Mouse (Mus musculus): ENCODE measurements at regions not wholly inside any gene's neighbourhood (a gene's known extent, or its start where the extent isn't known, plus 50 kb on each side); places are given as distances from the start of the nearest gene placed in this dataset.

DNA sequence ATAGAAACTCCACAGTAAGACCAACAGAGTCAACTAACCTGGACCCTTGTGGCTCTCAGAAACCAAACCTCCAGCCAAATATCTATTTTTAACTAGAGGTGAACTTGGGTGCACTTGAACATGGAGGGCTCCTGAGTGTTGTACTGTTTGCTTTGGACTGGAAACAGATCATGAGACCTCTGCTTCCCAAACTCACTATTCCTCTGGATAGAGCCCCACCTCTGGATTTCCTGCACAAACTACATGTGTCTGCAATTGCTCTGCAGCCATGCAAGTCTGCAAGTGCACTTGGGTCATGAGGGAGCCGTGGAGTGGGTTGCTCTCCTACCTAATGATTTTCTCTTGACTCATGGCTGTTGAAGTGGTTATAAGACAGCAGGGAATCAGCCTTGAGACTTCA lies 759.9 kb upstream of the Fam160b2 start:
- DNase-seq, result no peak

- DNase-seq, result no peak
Observed at GRCm38 (mm10) chr14:71338219-71338618, 738.6 kb upstream of the Fam160b2 start.

DNA sequence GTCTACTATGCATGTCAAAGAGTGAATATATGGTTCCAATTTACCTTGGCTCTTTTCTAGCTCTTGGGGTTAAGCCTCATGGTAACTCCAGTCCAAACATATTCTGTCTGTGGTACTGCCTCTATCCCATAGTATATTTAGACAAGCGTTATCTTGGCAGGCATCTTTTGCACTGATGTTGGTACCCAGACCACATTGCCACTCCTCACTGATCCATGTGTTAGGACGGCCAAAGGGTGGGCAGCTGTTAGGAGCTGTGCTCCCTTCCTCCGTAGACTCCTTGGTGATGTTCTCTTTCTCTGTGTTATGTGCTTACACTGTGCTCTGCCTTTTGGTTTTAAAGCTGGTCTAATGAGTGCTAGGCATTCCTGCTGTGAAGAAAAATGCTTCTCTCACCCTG lies 737.3 kb upstream of the Fam160b2 start:
- DNase-seq, result no peak

- no peak for DNase-seq
Observed at GRCm38 (mm10) chr14:71334022-71334421, 734.4 kb upstream of the Fam160b2 start.

- no peak for DNase-seq
Observed at GRCm38 (mm10) chr14:71329862-71330630, 730.4 kb upstream of the Fam160b2 start.

DNA sequence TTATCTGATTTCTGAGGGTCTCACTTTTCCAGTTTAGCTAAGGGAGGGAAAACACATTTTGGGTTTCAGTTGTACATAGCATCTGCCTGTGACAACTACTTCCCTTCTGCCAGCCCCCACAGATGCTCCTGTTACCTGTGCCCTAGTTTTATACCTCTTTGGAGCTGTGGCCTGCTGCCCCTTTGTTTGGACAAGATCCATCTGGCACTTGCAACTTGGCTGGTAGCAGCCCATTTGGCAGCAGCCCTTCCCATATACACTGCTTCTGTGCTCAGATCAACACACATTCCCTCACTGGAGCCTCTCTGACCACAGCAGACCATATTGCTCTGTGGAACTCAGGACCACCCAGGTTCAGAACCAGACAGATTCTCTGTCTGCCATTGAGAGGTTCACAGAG lies 728.0 kb upstream of the Fam160b2 start:
- no peak for DNase-seq

DNA sequence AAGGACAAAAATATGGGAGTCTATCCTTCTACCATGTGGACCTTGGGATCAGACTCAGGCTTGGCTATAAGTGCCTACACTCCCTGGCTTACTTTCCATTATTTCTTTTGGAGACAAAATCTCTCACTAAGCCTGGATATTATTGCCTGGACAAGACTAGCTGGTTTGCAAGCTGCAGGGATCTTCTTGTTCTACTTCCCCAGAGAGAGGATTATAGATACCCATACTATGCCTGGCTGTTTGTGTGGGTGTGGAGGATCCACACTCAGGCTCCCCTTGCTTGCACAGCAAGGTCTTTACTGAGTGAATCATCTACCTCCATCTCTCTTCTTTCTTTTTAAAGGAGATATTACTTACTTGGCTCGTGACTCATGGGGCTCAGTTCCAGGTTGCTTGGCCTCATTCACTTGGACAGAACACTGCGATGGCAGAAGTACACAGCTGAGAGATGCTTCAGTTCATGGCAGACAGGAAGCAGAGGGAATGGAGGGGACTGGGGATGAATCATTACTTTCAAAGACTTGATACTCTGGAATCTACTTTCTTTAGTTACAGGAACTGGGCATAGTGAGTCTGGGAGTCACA lies 727.0 kb upstream of the Fam160b2 start:
- DNase-seq, result no peak

DNA sequence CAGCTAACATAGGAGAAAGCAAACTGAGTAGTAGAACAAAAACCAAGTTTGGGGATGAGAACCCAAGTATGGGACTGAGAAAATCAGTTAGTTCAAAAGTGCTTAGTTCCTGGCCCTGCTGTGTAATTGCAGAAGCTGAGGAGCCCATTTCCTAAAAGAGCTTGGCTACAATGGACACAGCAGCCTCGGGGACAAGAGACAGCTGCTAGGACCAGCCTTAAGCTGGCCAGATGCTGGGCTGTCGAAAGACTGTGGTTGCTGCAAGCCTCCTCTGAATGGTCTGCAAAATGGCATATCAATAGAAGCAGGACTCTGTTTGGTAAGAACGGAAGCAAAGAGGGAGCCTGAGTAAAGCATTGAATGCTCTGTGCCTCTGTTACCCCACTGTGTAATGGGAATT lies 715.6 kb upstream of the Fam160b2 start:
- no peak for DNase-seq

DNA sequence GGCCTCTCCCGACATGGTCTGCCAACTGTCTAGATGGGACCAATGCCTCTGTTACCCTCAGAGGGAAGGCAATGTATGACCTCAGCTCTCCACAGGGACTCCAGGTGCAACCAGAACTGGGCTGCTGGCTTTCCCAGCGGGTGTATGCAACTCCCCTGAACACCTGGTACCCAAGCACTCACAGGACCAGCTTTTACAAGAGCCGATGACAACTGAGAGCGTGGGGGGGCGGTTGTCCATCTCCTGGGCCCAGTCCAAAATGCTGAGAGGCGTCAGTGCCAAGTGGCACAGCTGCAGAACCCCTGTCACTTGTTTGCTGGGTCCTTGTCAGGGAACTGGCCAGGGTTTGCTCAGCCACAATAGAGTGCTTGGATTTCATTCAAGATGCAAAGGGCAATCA lies 700.1 kb upstream of the Fam160b2 start:
- no peak for DNase-seq

- DNase-seq, result no peak
Observed at GRCm38 (mm10) chr14:71281568-71281967, 681.9 kb upstream of the Fam160b2 start.

DNA sequence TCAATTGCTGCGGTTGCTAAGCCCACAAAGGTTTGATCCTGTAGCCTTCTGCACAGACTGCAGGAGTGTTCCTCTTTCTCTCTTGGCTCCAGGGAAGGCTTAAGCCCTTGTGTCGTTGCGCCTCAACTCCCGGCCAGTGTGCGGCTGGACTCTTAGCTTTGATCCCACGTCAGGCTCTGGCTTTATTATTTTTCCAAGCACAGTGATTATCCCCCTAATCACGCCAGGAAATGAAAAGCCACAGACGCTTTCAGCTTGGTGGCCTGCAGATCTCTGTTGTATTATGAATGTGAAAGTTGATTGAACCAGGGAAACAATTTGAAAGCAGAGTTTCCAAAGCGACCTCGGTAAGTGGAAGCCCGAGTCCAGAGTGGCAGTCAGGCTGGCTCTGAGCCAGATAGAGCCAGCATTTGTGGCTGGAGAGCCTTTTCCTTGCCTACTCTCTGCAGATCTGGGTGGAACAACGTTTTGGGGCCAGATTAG lies 676.7 kb upstream of the Fam160b2 start:
- peak in 1 of 2 experiments; percentile 13 for DNase-seq

DNA sequence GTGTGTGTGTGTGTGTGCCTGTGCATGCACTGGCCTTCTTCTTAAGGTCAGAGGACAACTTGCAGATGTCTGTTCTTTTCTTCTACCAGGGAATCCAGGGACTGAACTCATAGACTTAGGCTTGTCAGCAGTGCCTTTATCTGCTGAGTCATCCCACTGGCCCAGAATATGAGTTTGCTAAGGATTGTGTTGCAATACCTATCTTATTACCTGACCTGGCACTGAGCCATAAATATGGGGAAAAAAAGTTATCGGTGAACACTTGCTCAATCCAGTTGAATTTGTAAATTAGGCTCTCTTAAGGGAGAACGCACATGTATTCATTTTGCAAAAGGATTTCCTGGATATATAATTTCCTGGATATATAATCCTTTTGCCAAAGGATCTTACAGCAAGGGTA lies 672.8 kb upstream of the Fam160b2 start:
- DNase-seq, result no peak

DNA sequence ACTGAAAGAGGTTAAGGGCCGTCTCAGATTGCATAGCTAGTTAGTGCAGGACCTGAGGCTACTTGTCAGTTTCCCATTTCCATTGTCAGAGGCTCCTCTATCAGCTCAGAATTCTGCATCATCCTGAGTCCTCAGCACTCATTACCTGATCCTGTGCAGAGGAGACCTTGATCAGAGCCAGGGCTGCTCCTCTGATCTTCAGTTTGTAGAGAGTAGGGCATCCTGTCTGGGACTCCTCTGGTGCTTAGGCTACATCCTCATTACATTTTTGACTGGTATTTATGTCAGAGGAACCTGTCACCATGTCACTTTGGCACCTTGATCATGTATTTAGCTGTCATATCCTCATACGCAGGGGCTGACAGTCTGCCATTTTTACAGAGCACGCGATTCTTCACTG lies 658.0 kb upstream of the Fam160b2 start:
- DNase-seq, result no peak

DNA sequence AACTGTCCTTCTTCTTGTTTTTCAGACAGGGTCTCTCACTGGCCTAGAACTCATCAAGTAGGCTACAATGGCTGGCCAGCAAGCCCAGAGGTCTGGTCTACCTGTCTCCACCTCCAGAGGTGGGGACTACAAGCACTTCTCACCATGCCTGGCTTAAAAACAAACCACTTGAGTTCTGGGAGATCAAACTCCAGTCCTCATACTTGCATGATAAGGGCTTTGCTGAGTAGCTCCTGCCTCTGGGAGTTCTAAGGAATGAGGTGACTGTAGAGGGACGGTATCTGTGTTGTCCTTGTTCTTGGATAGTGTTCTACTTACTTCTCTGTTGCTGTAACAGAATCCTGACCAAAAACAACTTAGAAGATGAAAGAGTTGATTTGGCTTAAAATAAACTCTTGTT lies 654.6 kb upstream of the Fam160b2 start:
- no peak for DNase-seq

DNA sequence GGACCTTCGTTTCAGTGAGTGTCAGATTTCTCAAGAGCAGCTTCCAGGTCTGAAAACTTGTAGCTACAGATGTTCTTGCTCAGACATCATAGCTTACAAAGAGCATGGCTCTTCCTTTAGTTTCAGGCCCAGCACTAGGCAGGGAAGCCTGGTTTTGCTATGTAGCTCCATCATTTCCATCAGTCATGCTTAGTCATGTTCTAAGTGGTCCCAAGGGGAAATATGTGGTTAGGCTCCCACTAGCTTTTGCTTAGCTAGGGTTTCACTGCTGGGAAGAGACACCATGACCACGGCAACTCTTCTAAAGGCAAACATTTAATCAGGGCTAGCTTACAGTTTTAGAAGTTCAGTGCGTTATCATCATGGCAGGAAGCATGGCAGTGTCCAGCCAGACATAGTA lies 652.5 kb upstream of the Fam160b2 start:
- no peak for DNase-seq

DNA sequence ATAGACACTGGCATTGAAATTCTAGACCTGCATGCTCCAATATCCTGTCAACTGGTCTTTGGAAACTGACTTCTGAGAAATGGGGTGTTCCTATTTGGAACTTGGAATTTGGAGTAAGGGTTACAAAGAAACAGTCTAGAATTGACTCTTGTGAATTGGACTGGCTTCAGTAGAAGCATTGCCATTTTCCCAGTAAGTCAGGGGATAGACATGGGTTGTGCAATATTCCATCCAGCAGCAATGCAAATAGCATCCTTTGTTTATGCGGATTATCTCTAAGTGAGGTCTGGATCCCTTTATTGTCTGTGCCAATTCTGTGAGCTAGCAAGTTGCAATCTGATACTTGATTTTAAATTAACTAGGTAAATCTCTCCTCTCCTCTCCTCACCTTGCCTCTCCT lies 651.5 kb upstream of the Fam160b2 start:
- no peak for DNase-seq

GRCm38 (mm10) chr14:71249387-71249965 lies 649.8 kb upstream of the Fam160b2 start:
- DNase-seq, result no peak

DNA sequence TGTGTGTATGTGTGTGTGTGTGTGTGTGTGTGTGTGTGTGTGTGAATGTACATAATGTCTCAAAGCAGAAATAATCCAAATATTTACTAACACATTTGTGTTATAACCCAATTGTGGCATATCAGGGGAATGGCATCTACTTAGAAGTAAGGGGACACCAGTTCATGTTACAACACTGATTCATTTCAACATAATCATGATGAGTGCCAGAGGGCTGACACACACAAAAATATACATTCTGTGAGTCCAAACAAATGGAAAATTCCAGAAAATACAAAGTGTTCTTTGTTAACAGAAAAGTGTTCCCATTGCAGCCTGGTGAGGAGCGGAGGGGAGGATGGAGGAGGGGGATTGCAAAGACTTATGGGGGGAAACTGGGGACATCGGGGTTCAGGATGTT lies 648.9 kb upstream of the Fam160b2 start:
- no peak for DNase-seq

DNA sequence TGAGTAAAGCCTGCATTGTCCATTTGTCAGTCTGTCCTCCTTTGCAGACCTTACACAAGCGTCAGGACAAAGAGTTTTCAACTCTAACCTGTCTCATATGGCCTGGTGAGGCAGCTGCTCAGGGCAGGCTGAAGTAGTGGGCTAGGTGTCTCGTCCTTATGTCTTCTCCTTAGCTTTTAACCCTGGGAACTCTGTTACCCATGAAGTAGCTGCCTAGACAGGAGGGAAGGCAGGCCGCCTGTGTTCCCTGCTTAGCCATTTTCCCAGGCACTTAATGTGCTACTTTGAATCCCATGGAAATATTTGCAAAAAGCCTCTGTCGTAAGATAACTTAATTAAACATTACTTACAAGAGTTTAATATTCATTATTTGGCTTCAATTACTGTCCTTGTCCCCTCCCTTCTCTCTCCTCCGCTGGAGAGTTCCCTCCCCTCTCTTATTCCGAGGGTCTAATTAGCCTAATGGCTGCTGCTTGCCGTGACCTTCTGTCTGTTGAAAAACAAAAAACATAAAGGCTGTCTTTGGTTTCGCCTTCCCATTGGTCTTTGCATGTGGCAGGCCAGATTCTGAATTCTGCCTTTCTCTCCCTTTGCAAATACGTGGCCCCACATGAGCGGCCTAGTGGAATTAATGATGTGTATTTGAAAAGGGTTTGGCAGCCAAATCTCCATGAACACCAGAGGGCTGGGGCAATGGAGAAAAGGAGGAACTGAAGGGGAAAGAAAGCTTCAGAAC lies 642.2 kb upstream of the Fam160b2 start:
- no peak for DNase-seq

- no peak for DNase-seq
Observed at GRCm38 (mm10) chr14:71236192-71236591, 636.6 kb upstream of the Fam160b2 start.

DNA sequence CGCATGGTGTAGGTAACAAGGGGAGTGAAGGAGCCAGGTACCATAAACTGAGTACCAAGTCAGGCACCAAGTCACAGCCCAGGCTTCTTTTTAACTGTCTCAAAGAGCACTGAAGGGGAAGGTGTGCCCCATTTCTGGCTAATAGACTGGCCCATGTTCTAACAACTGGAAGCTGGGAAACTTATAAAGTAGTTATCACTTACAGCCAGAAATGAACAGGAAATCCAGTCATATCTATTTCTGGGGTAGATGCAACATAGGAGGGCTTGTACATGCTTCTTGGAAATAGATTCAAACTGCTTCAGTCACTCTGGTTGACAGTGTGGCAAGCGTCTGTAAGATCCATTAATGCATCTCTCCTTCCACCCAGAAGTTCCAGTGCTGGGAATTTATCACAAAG lies 635.3 kb upstream of the Fam160b2 start:
- DNase-seq, result no peak

GRCm38 (mm10) chr14:71234276-71234675 lies 634.6 kb upstream of the Fam160b2 start:
- no peak for DNase-seq

DNA sequence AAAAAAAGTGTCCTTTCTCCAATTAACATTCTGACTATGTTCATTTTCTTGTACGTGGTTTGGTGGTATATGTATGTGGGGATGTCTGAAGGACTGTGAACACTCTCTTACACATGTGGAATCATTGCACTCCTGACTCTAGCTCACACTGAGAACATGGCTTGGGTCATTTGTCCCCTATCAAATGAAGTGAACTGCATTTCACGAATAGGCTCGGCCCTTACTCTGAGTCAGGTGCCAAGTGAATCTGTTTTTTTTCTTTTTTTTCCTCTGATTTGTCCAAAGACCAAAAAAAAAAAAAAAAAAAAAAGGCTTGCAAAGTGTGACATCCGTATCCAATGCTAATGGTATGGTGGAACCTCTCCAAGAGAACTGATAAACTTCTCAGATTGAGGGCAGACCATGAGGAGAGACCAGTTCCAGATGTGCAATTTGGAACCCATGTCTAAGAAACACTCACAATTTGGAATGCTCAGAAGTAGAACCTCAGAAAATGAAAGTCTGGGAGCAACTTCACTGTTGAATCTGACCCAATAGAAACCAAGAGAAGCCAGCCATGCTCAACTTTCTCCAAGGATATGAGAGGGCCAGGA lies 631.7 kb upstream of the Fam160b2 start:
- no peak for DNase-seq
